Mouse (Mus musculus): ENCODE measurements around the gene Thap11. TPM values are rescaled to one million over a fixed set of nuclear protein-coding genes. Genes with fewer than 3 reads are reported as not detected.

Thap11 gene
- total RNA-seq, 2 experiments from 2014 or later: 28.3 to 32.0 TPM

- DNase-seq: peak; percentile 93
Observed at GRCm38 (mm10) chr8:105851651-105852143, 3.2 kb upstream of the Thap11 start.

- no peak for DNase-seq
Observed at GRCm38 (mm10) chr8:105852146-105852729, 2.7 kb upstream of the Thap11 start.

- DNase-seq: no peak
Observed at GRCm38 (mm10) chr8:105853178-105853577, 1.8 kb upstream of the Thap11 start, which contains the start of gene Cenpt. TSS of gene Cenpt (minus strand) at chr8:105853278.

- DNase-seq: no peak
Observed at GRCm38 (mm10) chr8:105854303-105854702, 629 bp upstream of the Thap11 start.

- peak; percentile 66 for DNase-seq
Observed at GRCm38 (mm10) chr8:105855248-105856167, 576 bp downstream of the Thap11 start.

- no peak for DNase-seq
Observed at GRCm38 (mm10) chr8:105856168-105856835, 1.4 kb downstream of the Thap11 start.

- DNase-seq: no peak
Observed at GRCm38 (mm10) chr8:105858495-105858894, 3.6 kb downstream of the Thap11 start.

- DNase-seq: no peak
Observed at GRCm38 (mm10) chr8:105859314-105859713, 4.4 kb downstream of the Thap11 start.

GRCm38 (mm10) chr8:105860143-105860981 is 5.4 kb downstream of the Thap11 start, which contains the start of gene Nutf2:
TSS of gene Nutf2 (plus strand) at chr8:105860580.
- DNase-seq: peak; percentile 95

- DNase-seq: peak; percentile 28
Observed at GRCm38 (mm10) chr8:105861951-105862350, 7.0 kb downstream of the Thap11 start.

- DNase-seq: no peak
Observed at GRCm38 (mm10) chr8:105866364-105867029, 11.6 kb downstream of the Thap11 start.

- no peak for DNase-seq
Observed at GRCm38 (mm10) chr8:105874301-105874700, 19.4 kb downstream of the Thap11 start.

- DNase-seq: peak; percentile 93
Observed at GRCm38 (mm10) chr8:105880754-105881520, 26.0 kb downstream of the Thap11 start, which contains the start of gene Edc4. TSS of gene Edc4 (plus strand) at chr8:105880881.

GRCm38 (mm10) chr8:105889756-105890465 is 35.0 kb downstream of the Thap11 start:
- DNase-seq: no peak

GRCm38 (mm10) chr8:105890870-105891269 is 35.9 kb downstream of the Thap11 start:
- DNase-seq: no peak

- DNase-seq: peak; percentile 48
Observed at GRCm38 (mm10) chr8:105892432-105892831, 37.5 kb downstream of the Thap11 start.

GRCm38 (mm10) chr8:105893339-105893738 is 38.4 kb downstream of the Thap11 start, which contains the start of gene Nrn1l:
TSS of gene Nrn1l (plus strand) at chr8:105893567.
- peak; percentile 79 for DNase-seq

GRCm38 (mm10) chr8:105897801-105898480 is 43.0 kb downstream of the Thap11 start:
- no peak for DNase-seq

Measured in adrenal gland, postnatal 10 days (tissue).